Mouse (Mus musculus): ENCODE results near the gene Slc43a1.

Gene Slc43a1

GRCm38 (mm10) chr2:84865616-84866571 lies 27.2 kb downstream of the Slc43a1 start:
- peak; percentile 74 for DNase-seq (ENCODE audit: low read depth, low spot score)

- DNase-seq (ENCODE audit: low read depth, low spot score) = peak; percentile 90
These were observed 29.9 kb downstream of the Slc43a1 start for GRCm38 (mm10) chr2:84868521-84868943.

- DNase-seq (ENCODE audit: low read depth, low spot score) = no peak
These were observed 30.3 kb downstream of the Slc43a1 start for GRCm38 (mm10) chr2:84868977-84869376.

- DNase-seq (ENCODE audit: low read depth, low spot score) = peak; percentile 81
These were observed 32.0 kb downstream of the Slc43a1 start for GRCm38 (mm10) chr2:84870623-84871160.

- DNase-seq (ENCODE audit: low read depth, low spot score) = peak; percentile 59
These were observed 33.6 kb downstream of the Slc43a1 start for GRCm38 (mm10) chr2:84872105-84872716.

- peak; percentile 35 for DNase-seq (ENCODE audit: low read depth, low spot score)
These were observed 37.2 kb downstream of the Slc43a1 start for GRCm38 (mm10) chr2:84875842-84876241.

GRCm38 (mm10) chr2:84880590-84880989 lies 41.9 kb downstream of the Slc43a1 start:
- no peak for DNase-seq (ENCODE audit: low read depth, low spot score)

GRCm38 (mm10) chr2:84882606-84883005 lies 44.0 kb downstream of the Slc43a1 start:
- peak; percentile 17 for DNase-seq (ENCODE audit: low read depth, low spot score)

GRCm38 (mm10) chr2:84883084-84883483 lies 44.4 kb downstream of the Slc43a1 start:
- no peak for DNase-seq (ENCODE audit: low read depth, low spot score)

GRCm38 (mm10) chr2:84883530-84883929 lies 44.9 kb downstream of the Slc43a1 start:
- DNase-seq (ENCODE audit: low read depth, low spot score) = no peak

GRCm38 (mm10) chr2:84883942-84884341 lies 45.3 kb downstream of the Slc43a1 start:
- no peak for DNase-seq (ENCODE audit: low read depth, low spot score)

- no peak for DNase-seq (ENCODE audit: low read depth, low spot score)
These were observed 46.0 kb downstream of the Slc43a1 start for GRCm38 (mm10) chr2:84884611-84885010.

- no peak for DNase-seq (ENCODE audit: low read depth, low spot score)
These were observed 46.7 kb downstream of the Slc43a1 start for GRCm38 (mm10) chr2:84885084-84886055.

GRCm38 (mm10) chr2:84886234-84886731 lies 47.6 kb downstream of the Slc43a1 start, which contains the start of gene Rtn4rl2:
Gene Rtn4rl2 (minus strand): TSS chr2:84886710.
- peak; percentile 39 for DNase-seq (ENCODE audit: low read depth, low spot score)

GRCm38 (mm10) chr2:84886821-84887281 lies 48.2 kb downstream of the Slc43a1 start:
- DNase-seq (ENCODE audit: low read depth, low spot score) = peak; percentile 64

- DNase-seq (ENCODE audit: low read depth, low spot score) = peak; percentile 59
These were observed 49.0 kb downstream of the Slc43a1 start for GRCm38 (mm10) chr2:84887411-84888271.

GRCm38 (mm10) chr2:84888657-84889315 lies 50.1 kb downstream of the Slc43a1 start:
- DNase-seq (ENCODE audit: low read depth, low spot score) = peak; percentile 89

GRCm38 (mm10) chr2:84889316-84890044 lies 50.8 kb downstream of the Slc43a1 start:
- peak; percentile 36 for DNase-seq (ENCODE audit: low read depth, low spot score)

- peak; percentile 80 for DNase-seq (ENCODE audit: low read depth, low spot score)
These were observed 51.3 kb downstream of the Slc43a1 start for GRCm38 (mm10) chr2:84890045-84890340.
